Mouse (Mus musculus) megakaryocyte progenitor cell, adult 5-6 weeks (primary cell): ENCODE measurements around the gene Cbfa2t3. TPM values are rescaled to one million over a fixed set of nuclear protein-coding genes. Genes with fewer than 3 reads are reported as not detected.
"Not testable (repeated sequence)": the region's sequence is repeated elsewhere in the genome, so short reads cannot be mapped to it uniquely, and the experiment has no call there.

Source experiments
- ATAC-seq: replicated peaks from 2 replicates; pipeline ENCODE4 v1.8.0; 2016; ENCODE audit warnings: mild to moderate bottlenecking, moderate TSS enrichment, inconsistent platforms; ENCODE audit not compliant: poor library complexity
- total RNA-seq, 2 experiments: library from RNA; stranded (forward) in 1 of 2; stranded (reverse) in 1 of 2; fragments of 157-497, 149-512 nt in 1 of 2; fragments of 200-1000 nt in 1 of 2; gene quantifications; 2 replicates each; pipeline versions ENCODE4 v1.2.3 to v1.2.4; 2015 to 2017

Cbfa2t3 gene
- total RNA-seq, 2 experiments from 2014 or later: 11.8 to 20.7 TPM

- ATAC-seq: no peak
Measured at GRCm38 (mm10) chr8:122641406-122641805, 57.5 kb downstream of the Cbfa2t3 start.

GRCm38 (mm10) chr8:122640825-122641224 is 58.1 kb downstream of the Cbfa2t3 start:
- ATAC-seq: no peak

GRCm38 (mm10) chr8:122639521-122640248 is 59.2 kb downstream of the Cbfa2t3 start:
- no peak for ATAC-seq

GRCm38 (mm10) chr8:122638601-122639000 is 60.3 kb downstream of the Cbfa2t3 start:
- ATAC-seq: no peak

GRCm38 (mm10) chr8:122637230-122637629 is 61.7 kb downstream of the Cbfa2t3 start:
- ATAC-seq: no peak

GRCm38 (mm10) chr8:122636803-122637175 is 62.1 kb downstream of the Cbfa2t3 start:
- ATAC-seq: no peak

GRCm38 (mm10) chr8:122635878-122636802 is 62.8 kb downstream of the Cbfa2t3 start:
- ATAC-seq: peak; percentile 59

GRCm38 (mm10) chr8:122633205-122633604 is 65.7 kb downstream of the Cbfa2t3 start:
- no peak for ATAC-seq

- not testable (repeated sequence) for ATAC-seq
Measured at GRCm38 (mm10) chr8:122632134-122632533, 66.8 kb downstream of the Cbfa2t3 start.

GRCm38 (mm10) chr8:122630696-122631095 is 68.2 kb downstream of the Cbfa2t3 start:
- ATAC-seq: no peak

GRCm38 (mm10) chr8:122629388-122629787 is 69.5 kb downstream of the Cbfa2t3 start:
- no peak for ATAC-seq

- peak; percentile 27 for ATAC-seq
Measured at GRCm38 (mm10) chr8:122626896-122627295, 72.0 kb downstream of the Cbfa2t3 start.

GRCm38 (mm10) chr8:122625811-122626210 is 73.1 kb downstream of the Cbfa2t3 start:
- ATAC-seq: no peak

- ATAC-seq: no peak
Measured at GRCm38 (mm10) chr8:122624653-122625052, 74.3 kb downstream of the Cbfa2t3 start.

GRCm38 (mm10) chr8:122623844-122624642 is 74.9 kb downstream of the Cbfa2t3 start:
- ATAC-seq: no peak

GRCm38 (mm10) chr8:122622727-122623126 is 76.2 kb downstream of the Cbfa2t3 start, which contains the start of gene Pabpn1l:
Gene Pabpn1l, minus strand, starts transcription at chr8:122622739.
- ATAC-seq: no peak

- no peak for ATAC-seq
Measured at GRCm38 (mm10) chr8:122620446-122620845, 78.5 kb downstream of the Cbfa2t3 start.

- ATAC-seq: peak; percentile 85
Measured at GRCm38 (mm10) chr8:122618660-122619378, 80.1 kb downstream of the Cbfa2t3 start.

GRCm38 (mm10) chr8:122617947-122618546 is 80.9 kb downstream of the Cbfa2t3 start:
- ATAC-seq: peak; percentile 68
